Mouse (Mus musculus) neural tube, embryonic 14.5 days (tissue): ENCODE results near the gene Fgd6. TPM values are rescaled to one million over a fixed set of nuclear protein-coding genes. Genes with fewer than 3 reads are reported as not detected.

ENCODE experiments used
- ATAC-seq: fragments of 200-750 bp; cut with Nextera tagmentation; 2 replicates; pipeline ENCODE4 v1.8.0; 2017; ENCODE audit warnings: low read depth, mild to moderate bottlenecking, moderate TSS enrichment, moderate library complexity
- H3K27ac ChIP-seq: fragments of 300-500 bp; sonication (generic); 2 replicates; pipeline ENCODE4 v1.5.1; 2014; ENCODE audit warnings: low read depth, mild to moderate bottlenecking, control low read depth, low read length, moderate library complexity, mixed read lengths
- H3K27me3 ChIP-seq: fragments of 300-500 bp; sonication (generic); 2 replicates; pipeline ENCODE4 v1.6.1; 2014; ENCODE audit warnings: low read length; ENCODE audit not compliant: control insufficient read depth, insufficient read depth
- H3K36me3 ChIP-seq: fragments of 300-500 bp; sonication (generic); 2 replicates; pipeline ENCODE4 v1.6.1; 2014; ENCODE audit warnings: low read length, mixed read lengths; ENCODE audit not compliant: control insufficient read depth, insufficient read depth
- H3K4me1 ChIP-seq: fragments of 300-500 bp; sonication (generic); 2 replicates; pipeline ENCODE4 v1.6.1; 2014; ENCODE audit warnings: low read length; ENCODE audit not compliant: control insufficient read depth, insufficient read depth
- H3K4me2 ChIP-seq: fragments of 300-500 bp; sonication (generic); 2 replicates; pipeline ENCODE4 v1.6.1; 2014; ENCODE audit warnings: mild to moderate bottlenecking, low read depth, low read length, control low read depth
- H3K4me3 ChIP-seq: fragments of 300-500 bp; sonication (generic); 2 replicates; pipeline ENCODE4 v1.5.1; 2014; ENCODE audit warnings: low read depth, low read length, control low read depth, mixed read lengths
- H3K9ac ChIP-seq: fragments of 300-500 bp; sonication (generic); replicated peaks from 2 replicates; pipeline ENCODE4 v1.6.1; 2014; ENCODE audit warnings: low read depth, mild to moderate bottlenecking, control low read depth, low read length, mixed read lengths
- H3K9me3 ChIP-seq: fragments of 300-500 bp; sonication (generic); 2 replicates; pipeline ENCODE4 v1.6.1; 2016; ENCODE audit warnings: low read length; ENCODE audit not compliant: control insufficient read depth
- WGBS: fragments of 180-500 bp; shearing (Covaris S2); extraction: QIAGEN DNeasy Blood & Tissue Kit; methylation state at CpG from one replicate; pipeline ENCODE4 v1.1.7; 2014; 5-methylcytosine and 5-hydroxymethylcytosine counted together
- polyA plus RNA-seq: library from polyadenylated mRNA; unstranded; fragments of >200 nt; fragmentation: Nextera tagmentation; extraction: Ambion mirVana; gene quantifications from 2 replicates; pipeline ENCODE4 v1.2.1, GENCODE M21; 2014

The Fgd6 gene
- polyA plus RNA-seq, 1 experiment from 2014 or later = 2.4 TPM

DNA sequence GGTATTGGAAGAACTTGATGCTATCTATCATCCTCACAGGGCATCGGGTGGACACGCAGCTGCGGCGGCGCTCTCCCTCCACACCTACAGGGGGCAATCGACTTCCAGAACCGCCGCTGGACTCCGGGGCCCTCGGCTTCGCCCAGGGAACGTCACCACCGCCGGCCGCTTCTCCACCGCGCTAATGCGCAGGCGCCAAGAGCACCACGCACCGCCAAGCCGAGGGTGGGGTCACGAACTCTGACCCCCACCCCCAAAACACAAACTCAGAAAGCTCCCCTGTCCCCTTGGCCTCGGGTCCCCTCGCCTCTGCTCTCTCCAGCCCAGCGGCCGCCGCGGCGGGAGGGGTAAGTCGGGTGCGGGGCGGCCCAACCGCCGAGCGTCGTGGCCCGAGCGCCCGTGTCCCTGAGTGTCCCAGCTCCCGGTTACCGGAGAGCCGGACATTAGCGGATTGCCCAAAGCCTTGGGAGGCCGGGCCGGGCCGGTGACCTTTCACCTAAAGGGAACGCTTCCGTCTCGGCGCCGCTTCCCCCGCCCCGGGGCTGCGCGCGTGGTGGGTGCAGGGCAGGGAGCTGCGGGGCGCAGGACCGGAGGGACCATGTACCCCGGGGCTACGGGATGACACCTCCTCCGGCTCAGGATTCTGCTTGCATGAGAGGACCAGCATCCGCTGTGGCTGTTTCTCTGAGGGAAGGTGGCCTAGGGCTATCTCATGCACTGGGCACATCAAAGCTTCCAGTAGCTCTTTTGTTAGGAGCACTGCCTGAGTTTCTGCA, 112.1 kb downstream of the Fgd6 start, which contains the start of gene Nr2c1:
Gene Nr2c1 (plus strand): TSS at position 268 of the 776 bp plus-strand sequence.
- Histone ChIP-seq H3K9ac (peak within 1 kb of the TSS; percentile 90), H3K4me3 (peak within 1 kb of the TSS; percentile 99), H3K9me3 (no peaks in the 10 kb centered on the region), H3K27me3 (no peaks in the 10 kb centered on the region), H3K27ac (peak within 1 kb of the TSS; percentile 79), H3K36me3 (no peaks in the 10 kb centered on the region), H3K4me2 (peak within 1 kb of the TSS; percentile 70), H3K4me1 (peaks cover 10% of the 10 kb centered on the region; the same call in 1 of the 2 replicates)
- under 1% methylated on average over 62 of the region's 64 CpGs for WGBS
- peak; percentile 94 for ATAC-seq

DNA sequence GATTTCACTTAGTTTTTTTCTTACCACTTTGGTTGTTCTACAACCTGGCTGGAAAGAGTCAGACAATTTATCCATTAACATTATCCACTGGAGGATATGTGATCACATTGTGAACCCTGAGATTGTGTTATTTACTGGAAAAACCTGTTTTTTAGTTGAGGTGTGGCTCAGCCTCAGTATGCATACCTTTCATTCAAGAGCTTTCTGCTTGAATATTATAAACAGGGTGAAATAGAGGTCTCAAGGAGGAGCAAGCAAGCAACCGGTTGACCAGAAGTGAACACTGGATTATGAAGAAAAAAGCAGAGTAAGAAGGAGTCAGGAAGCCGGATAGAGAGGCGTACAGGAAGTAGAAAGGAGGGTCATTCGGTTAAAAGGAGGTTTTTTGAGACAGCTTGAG, 115.7 kb downstream of the Fgd6 start:
- Histone ChIP-seq H3K9ac (no peak overlapping the region), H3K27ac (no peak overlapping the region), H3K4me3 (no peak overlapping the region), H3K4me1 (peaks cover 10% of the 10 kb centered on the region; the same call in 1 of the 2 replicates), H3K4me2 (no peak overlapping the region), H3K9me3 (no peaks in the 10 kb centered on the region), H3K36me3 (no peaks in the 10 kb centered on the region), H3K27me3 (no peaks in the 10 kb centered on the region)
- ATAC-seq = no peak
- WGBS = 83% methylated on average over 4 of the region's 4 CpGs

- H3K9me3 ChIP-seq = no peaks in the 10 kb centered on the region
- H3K9ac ChIP-seq = no peak overlapping the region
- H3K4me3 ChIP-seq = no peak overlapping the region
- H3K27ac ChIP-seq = no peak overlapping the region
- 0 out of 2 replicates have a peak, but pooled peaks have one; percentile 24 for ATAC-seq
- H3K27me3 ChIP-seq = no peaks in the 10 kb centered on the region
- H3K36me3 ChIP-seq = peaks cover 9% of the 10 kb centered on the region; the same call in 1 of the 2 replicates
- peaks cover 8% of the 10 kb centered on the region; the same call in 1 of the 2 replicates for H3K4me1 ChIP-seq
- no peak overlapping the region for H3K4me2 ChIP-seq
Observed at GRCm38 (mm10) chr10:94153841-94154240, 118.0 kb downstream of the Fgd6 start.

DNA sequence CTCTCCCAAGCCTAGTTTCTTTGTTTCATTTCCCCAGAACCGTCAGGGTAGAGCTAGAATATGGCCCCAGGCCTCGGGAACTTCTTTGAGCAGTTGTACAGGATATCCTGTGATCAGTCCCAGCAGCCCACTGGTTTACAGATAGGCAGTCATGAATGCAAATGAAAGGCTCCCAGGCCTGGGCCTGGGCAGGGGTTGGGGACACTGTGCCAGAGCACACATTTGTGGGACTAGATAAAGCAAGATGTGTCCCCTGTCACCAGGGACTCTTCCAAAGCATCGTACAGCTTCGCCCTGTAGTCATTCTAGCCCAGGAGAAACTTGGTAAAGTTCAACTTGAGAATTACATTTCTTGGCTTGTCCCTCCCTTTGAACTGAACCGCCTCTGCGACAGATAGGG, 123.2 kb downstream of the Fgd6 start:
- Histone ChIP-seq H3K9me3 (no peaks in the 10 kb centered on the region), H3K4me2 (no peak overlapping the region), H3K4me3 (no peak overlapping the region), H3K27me3 (no peaks in the 10 kb centered on the region), H3K9ac (no peak overlapping the region), H3K36me3 (peaks cover 17% of the 10 kb centered on the region; the same call in 1 of the 2 replicates), H3K27ac (no peak overlapping the region), H3K4me1 (no peaks in the 10 kb centered on the region)
- 92% methylated on average over 6 of the region's 6 CpGs for WGBS
- no peak for ATAC-seq

GRCm38 (mm10) chr10:94159406-94159805, 123.6 kb downstream of the Fgd6 start:
- H3K4me1 ChIP-seq = no peaks in the 10 kb centered on the region
- H3K4me2 ChIP-seq = no peak overlapping the region
- 92% methylated on average over 4 of the region's 4 CpGs for WGBS
- no peak for ATAC-seq
- no peak overlapping the region for H3K4me3 ChIP-seq
- H3K36me3 ChIP-seq = peaks cover 21% of the 10 kb centered on the region; the same call in 1 of the 2 replicates
- no peak overlapping the region for H3K9ac ChIP-seq
- H3K27me3 ChIP-seq = no peaks in the 10 kb centered on the region
- H3K9me3 ChIP-seq = no peaks in the 10 kb centered on the region
- H3K27ac ChIP-seq = no peak overlapping the region

DNA sequence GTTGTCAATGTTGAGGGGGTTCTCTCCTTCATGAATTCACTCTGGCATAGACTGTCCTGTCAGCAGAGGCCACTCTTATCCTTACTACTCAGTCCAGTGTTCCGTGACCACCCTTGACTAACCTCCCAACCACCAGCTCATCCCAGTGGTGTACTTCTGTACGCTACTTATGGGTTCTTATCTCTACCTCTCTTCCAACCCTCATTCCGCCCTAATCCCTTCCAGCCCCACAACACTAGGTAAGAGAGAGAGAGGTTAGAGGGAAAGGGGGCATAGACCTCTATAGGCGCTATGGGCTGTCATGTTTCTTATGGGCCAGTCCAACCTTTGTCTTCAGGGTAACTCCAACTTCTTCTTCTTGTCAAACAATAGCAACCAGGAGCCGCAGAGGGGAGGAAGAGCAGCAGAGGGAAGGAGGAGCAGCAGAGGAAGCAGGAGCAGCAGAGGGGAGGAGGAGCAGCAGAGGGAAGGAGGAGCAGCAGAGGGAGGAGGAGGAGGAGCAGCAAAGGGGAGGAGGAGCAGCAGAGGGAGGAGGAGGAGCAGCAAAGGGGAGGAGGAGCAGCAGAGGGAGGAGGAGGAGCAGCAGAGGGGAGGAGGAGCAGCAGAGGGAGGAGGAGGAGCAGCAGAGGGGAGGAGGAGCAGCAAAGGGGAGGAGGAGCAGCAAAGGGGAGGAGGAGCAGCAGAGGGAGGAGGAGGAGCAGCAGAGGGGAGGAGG, 125.4 kb downstream of the Fgd6 start:
- Histone ChIP-seq H3K9ac (no peak overlapping the region), H3K27me3 (no peaks in the 10 kb centered on the region), H3K9me3 (no peaks in the 10 kb centered on the region), H3K4me3 (no peak overlapping the region), H3K27ac (no peak overlapping the region), H3K4me1 (no peaks in the 10 kb centered on the region), H3K4me2 (no peak overlapping the region), H3K36me3 (peaks cover 30% of the 10 kb centered on the region)
- ATAC-seq = no peak
- WGBS = 88% methylated on average over 5 of the region's 5 CpGs

DNA sequence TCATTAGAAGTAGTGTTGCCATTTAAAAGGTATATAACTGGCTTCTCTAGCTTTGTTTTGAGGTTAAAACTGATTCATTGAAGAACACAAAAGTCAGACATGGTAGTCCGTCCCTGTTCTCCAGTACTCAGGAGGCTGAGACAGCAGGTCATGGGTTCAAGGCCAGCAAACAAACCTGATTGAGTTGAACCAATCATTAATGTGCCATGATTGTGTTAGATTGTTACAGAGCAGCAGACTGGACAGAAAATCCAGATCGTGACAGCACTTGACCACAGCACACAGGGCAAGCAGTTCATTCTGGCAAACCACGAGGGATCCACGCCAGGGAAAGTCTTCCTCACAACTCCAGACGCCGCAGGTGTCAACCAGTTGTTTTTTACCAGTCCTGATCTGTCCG, 126.2 kb downstream of the Fgd6 start:
- H3K4me2 ChIP-seq = no peak overlapping the region
- no peaks in the 10 kb centered on the region for H3K9me3 ChIP-seq
- WGBS = 94% methylated on average over 7 of the region's 7 CpGs
- H3K4me1 ChIP-seq = no peaks in the 10 kb centered on the region
- no peak overlapping the region for H3K27ac ChIP-seq
- peaks cover 28% of the 10 kb centered on the region for H3K36me3 ChIP-seq
- H3K4me3 ChIP-seq = no peak overlapping the region
- no peaks in the 10 kb centered on the region for H3K27me3 ChIP-seq
- ATAC-seq = no peak
- no peak overlapping the region for H3K9ac ChIP-seq

DNA sequence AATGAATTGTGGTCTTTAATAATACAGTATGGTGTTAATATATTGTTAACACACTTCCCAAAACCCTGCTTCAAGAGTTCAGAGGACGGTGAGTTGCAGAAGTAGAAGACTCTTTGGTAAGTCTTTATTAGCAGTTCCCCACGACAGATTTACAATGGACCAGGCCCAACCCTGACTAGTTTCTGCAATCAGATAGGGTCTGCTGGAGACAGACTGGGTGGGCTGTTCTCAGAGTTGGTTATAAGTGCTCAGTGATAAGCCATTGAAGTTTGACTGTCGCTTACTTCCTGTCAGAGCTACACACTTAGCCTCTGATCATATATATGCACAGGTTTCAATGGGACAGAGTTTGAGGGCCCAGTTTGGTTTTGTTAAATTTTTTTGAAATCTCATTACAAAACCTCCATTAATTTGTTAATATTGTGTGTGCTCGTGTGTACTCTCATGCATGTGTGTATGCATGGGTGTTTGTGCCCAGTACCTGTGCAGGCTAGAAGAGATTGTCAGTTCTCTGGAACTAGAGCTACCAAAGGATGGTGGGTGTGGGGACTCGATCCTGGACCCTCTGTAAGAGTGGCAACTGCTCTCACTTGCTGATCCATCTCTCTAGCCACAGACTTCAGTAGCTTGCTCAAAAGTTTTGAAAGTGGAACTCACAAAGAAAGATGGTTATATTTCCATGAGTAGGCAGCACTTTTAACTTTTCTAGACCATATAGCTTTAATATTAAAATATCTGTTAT, 128.5 kb downstream of the Fgd6 start:
- 84% methylated on average over 5 of the region's 5 CpGs for WGBS
- no peaks in the 10 kb centered on the region for H3K27me3 ChIP-seq
- peaks cover 32% of the 10 kb centered on the region for H3K36me3 ChIP-seq
- H3K27ac ChIP-seq = no peak overlapping the region
- H3K9me3 ChIP-seq = no peaks in the 10 kb centered on the region
- no peak overlapping the region for H3K9ac ChIP-seq
- H3K4me1 ChIP-seq = no peaks in the 10 kb centered on the region
- H3K4me2 ChIP-seq = no peak overlapping the region
- no peak for ATAC-seq
- H3K4me3 ChIP-seq = no peak overlapping the region
